Mouse (Mus musculus) lung, embryonic 14.5 days (tissue): ENCODE measurements around the gene Supt7l. TPM values are rescaled to one million over a fixed set of nuclear protein-coding genes. Genes with fewer than 3 reads are reported as not detected.

Source experiments
- ATAC-seq: fragments of 200-750 bp; cut with Nextera tagmentation; 2 replicates; pipeline ENCODE4 v1.8.0; 2017; ENCODE audit warnings: mild to moderate bottlenecking, moderate TSS enrichment, moderate library complexity; ENCODE audit not compliant: insufficient read depth
- DNase-seq: peaks from one replicate; pipeline ENCODE4 v3.0.0-alpha.2; 2015
- H3K27ac ChIP-seq: fragments of 300-500 bp; sonication (generic); 2 replicates; pipeline ENCODE4 v1.5.1; 2014; ENCODE audit warnings: low read depth, mild to moderate bottlenecking, moderate library complexity
- H3K27me3 ChIP-seq: fragments of 300-500 bp; sonication (generic); 2 replicates; pipeline ENCODE4 v1.6.1; 2014; ENCODE audit warnings: low read length, control low read depth; ENCODE audit not compliant: insufficient read depth
- H3K36me3 ChIP-seq: fragments of 300-500 bp; sonication (generic); 2 replicates; pipeline ENCODE4 v1.6.1; 2014; ENCODE audit warnings: control low read depth; ENCODE audit not compliant: insufficient read depth
- H3K4me1 ChIP-seq: fragments of 300-500 bp; sonication (generic); 2 replicates; pipeline ENCODE4 v1.6.1; 2014; ENCODE audit warnings: antibody characterized with exemption, control low read depth; ENCODE audit not compliant: insufficient read depth
- H3K4me2 ChIP-seq: fragments of 300-500 bp; sonication (generic); 2 replicates; pipeline ENCODE4 v1.6.1; 2014; ENCODE audit warnings: mild to moderate bottlenecking
- H3K4me3 ChIP-seq: fragments of 300-500 bp; sonication (generic); 2 replicates; pipeline ENCODE4 v1.5.1; 2014; ENCODE audit warnings: low read depth, low read length
- H3K9ac ChIP-seq: fragments of 300-500 bp; sonication (generic); 2 replicates; pipeline ENCODE4 v1.6.1; 2014
- H3K9me3 ChIP-seq: fragments of 300-500 bp; sonication (generic); 2 replicates; pipeline ENCODE4 v1.6.1; 2016; ENCODE audit warnings: low read depth, low read length, control low read depth
- CTCF ChIP-seq: IDR thresholded peaks from 2 replicates; pipeline ENCODE4 v1.5.1; 2016; ENCODE audit warnings: antibody characterized with exemption, low read depth
- WGBS: fragments of 180-500 bp; shearing (Covaris S2); extraction: QIAGEN DNeasy Blood & Tissue Kit; methylation state at CpG from one replicate; pipeline ENCODE4 v1.1.7; 2014; 5-methylcytosine and 5-hydroxymethylcytosine counted together
- polyA plus RNA-seq: library from polyadenylated mRNA; unstranded; fragments of >200 nt; fragmentation: Nextera tagmentation; extraction: Ambion mirVana; gene quantifications from 2 replicates; pipeline ENCODE4 v1.2.1, GENCODE M21; 2014

Gene Supt7l
- polyA plus RNA-seq, 1 experiment from 2014 or later = 20.5 TPM

GRCm38 (mm10) chr5:31469711-31470110 lies 57.9 kb downstream of the Supt7l start:
- H3K36me3 ChIP-seq = peaks cover 86% of the 10 kb centered on the region
- no peak overlapping the region for H3K4me2 ChIP-seq
- no peaks in the 10 kb centered on the region for H3K27me3 ChIP-seq
- no peak overlapping the region for H3K27ac ChIP-seq
- WGBS = 92% methylated on average over 6 of the region's 6 CpGs
- no peaks in the 10 kb centered on the region for H3K9me3 ChIP-seq
- no peak for TF ChIP-seq CTCF
- DNase-seq = no peak
- H3K9ac ChIP-seq = no peak overlapping the region
- H3K4me1 ChIP-seq = no peaks in the 10 kb centered on the region
- no peak for ATAC-seq
- H3K4me3 ChIP-seq = no peak overlapping the region

DNA sequence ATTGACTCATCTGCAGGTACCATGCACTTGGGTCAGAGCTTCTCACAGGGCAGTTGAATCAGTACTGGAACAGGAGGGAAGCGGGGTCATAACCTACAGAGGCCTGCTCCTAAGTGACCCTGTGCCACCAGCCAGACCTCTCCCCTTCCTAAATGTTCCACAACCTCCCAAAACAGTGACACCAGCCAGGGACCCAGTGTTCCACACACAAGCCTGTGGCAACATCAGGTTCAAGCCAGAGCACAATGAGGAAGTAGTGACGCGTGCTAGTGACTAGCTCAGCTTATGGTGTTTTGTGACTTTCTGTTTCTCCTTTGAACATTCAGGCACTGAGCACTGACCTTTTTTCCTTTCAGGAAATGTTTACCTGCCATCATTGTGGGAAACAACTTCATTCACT lies 59.8 kb downstream of the Supt7l start:
- H3K4me3 ChIP-seq = no peak overlapping the region
- H3K4me2 ChIP-seq = no peak overlapping the region
- no peaks in the 10 kb centered on the region for H3K27me3 ChIP-seq
- no peak overlapping the region for H3K27ac ChIP-seq
- H3K4me1 ChIP-seq = no peaks in the 10 kb centered on the region
- WGBS = 89% methylated on average over 3 of the region's 3 CpGs
- no peak for ATAC-seq
- no peak for DNase-seq
- peaks cover 67% of the 10 kb centered on the region for H3K36me3 ChIP-seq
- H3K9me3 ChIP-seq = no peaks in the 10 kb centered on the region
- TF ChIP-seq CTCF = no peak
- no peak overlapping the region for H3K9ac ChIP-seq

Other genes starting within 250 kb of the Supt7l start
- 32.3 and 36.4 TPM in 2 replicates for gene Ift172, start 236.7 kb downstream of the Supt7l start, polyA plus RNA-seq
- gene Fndc4, start 231.7 kb downstream of the Supt7l start, polyA plus RNA-seq = 58.5 and 68.6 TPM in 2 replicates
- 0.34 TPM in 1 of 2 replicates, not detected in the other for gene Gckr, start 230.4 kb downstream of the Supt7l start, polyA plus RNA-seq
- gene Zfp512, start 75.4 kb downstream of the Supt7l start, polyA plus RNA-seq = 50.1 and 51.8 TPM in 2 replicates
- gene 4930548H24Rik, start 42.1 kb downstream of the Supt7l start, polyA plus RNA-seq = 0.16 and 0.18 TPM in 2 replicates
- 68.4 and 69.2 TPM in 2 replicates for gene Gpn1, start 33.1 kb downstream of the Supt7l start, polyA plus RNA-seq
- 29.3 and 36.5 TPM in 2 replicates for gene Slc4a1ap, start 812 bp downstream of the Supt7l start, polyA plus RNA-seq
- gene Mrpl33, start 69.1 kb upstream of the Supt7l start, polyA plus RNA-seq = 272 and 281 TPM in 2 replicates
- 2.7 and 3.5 TPM in 2 replicates for gene Rbks, start 169.8 kb upstream of the Supt7l start, polyA plus RNA-seq
- gene Babam2, start 169.9 kb upstream of the Supt7l start, polyA plus RNA-seq = 39.2 and 43.9 TPM in 2 replicates